Mouse (Mus musculus): ENCODE data around the gene Trex1. TPM values are rescaled to one million over a fixed set of nuclear protein-coding genes. Genes with fewer than 3 reads are reported as not detected.

Trex1 gene
- total RNA-seq, 2 experiments from 2014 or later: 9.7 to 10.5 TPM

DNA sequence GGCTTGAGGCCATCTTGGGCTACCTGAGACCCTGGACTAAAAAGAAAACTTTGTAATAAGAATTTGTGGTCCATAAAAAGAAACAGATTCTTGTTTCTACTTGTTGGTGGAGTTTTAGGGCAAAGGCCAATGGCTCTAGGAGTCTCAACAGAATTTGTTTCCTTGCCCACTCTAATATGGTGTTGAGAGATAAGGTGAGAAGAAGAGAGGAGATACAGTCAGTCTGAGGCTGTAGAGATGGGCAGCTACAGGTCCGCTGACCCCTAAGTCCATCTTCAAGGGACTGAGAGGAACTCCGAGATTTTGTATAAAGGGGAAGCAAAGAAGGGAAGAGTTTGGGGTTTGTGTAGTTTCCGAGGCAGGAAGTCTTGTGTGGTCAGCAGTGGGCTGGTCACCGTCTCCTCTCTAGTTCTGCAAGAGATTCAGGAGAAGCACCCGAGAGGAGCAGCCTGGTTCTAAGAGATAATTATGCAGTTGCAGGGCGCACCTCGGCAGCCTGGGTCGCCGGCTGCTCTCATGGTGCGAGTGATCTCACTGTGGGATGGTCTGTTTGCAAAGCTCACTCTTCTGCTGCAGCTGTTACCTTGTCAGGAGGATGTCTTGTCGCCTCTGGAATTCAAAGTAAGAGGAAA is 42.4 kb downstream of the Trex1 start:
- no peak for DNase-seq

DNA sequence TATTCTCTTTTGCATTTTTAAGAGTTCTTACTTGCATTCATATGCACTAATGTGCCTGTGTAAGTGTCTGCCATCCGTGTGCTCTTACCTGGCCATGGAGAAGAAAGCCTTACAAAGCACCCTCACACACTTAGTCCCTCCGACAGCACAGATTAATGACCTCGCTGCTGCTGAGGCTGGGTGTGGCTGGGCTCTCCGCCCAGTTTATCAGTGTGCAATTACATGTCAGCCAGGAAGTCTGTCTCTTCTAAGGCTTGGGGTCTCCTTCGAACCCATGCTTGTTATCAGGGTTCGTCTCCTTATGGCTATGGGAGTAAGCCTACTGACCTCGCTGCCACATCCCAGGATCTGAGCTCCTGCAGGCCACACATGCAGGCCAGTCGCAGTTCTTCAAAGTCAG is 44.1 kb downstream of the Trex1 start:
- no peak for DNase-seq

DNA sequence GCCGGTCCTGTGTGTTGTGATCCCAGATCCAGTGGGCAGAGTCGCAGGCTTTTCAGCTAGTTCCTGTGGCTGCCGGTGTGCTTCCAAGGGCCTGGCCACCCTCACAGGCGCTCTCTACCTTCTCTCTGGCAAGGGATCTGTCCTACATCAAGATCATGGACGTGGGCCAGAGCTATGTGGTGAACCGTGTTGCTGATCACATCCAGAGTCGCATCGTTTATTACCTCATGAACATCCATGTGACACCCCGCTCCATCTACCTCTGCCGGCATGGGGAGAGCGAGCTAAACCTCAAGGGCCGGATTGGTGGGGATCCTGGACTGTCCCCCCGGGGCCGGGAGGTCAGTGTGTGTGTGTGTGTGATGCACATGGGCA is 49.2 kb downstream of the Trex1 start:
- DNase-seq: peak; percentile 50

DNA sequence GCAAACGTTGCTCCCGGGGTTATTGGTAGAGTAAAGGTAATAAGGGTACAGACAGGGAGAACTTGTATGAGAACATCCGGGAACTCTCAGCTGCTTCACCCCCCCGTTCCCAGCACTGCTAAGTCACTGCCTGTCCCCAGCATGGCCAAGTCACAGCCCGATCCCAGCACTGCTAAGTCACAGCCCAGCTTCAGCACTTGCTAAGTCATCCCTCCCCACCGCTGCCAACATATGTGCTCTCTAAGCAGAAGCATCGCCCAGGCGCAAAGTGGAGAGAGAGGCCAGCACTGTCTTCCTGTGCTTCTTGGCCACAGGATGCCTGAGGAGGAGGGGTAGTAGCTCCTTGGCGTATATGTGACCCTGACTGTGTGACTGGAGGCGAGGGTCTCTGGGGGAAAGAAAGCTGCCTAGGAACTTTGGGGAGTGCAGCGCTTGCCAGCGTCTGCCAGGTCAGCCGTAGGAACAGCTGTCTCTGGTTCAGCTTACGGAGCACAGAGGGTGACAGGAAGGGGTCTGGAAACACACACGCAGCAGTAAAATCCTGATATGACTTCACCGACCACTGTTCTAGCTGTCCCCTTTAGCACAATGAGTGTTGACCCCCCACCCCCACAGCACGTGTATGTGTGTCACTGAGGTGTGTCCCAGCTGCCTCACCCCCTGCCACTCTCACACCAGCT is 49.8 kb downstream of the Trex1 start:
- peak; percentile 88 for DNase-seq

DNA sequence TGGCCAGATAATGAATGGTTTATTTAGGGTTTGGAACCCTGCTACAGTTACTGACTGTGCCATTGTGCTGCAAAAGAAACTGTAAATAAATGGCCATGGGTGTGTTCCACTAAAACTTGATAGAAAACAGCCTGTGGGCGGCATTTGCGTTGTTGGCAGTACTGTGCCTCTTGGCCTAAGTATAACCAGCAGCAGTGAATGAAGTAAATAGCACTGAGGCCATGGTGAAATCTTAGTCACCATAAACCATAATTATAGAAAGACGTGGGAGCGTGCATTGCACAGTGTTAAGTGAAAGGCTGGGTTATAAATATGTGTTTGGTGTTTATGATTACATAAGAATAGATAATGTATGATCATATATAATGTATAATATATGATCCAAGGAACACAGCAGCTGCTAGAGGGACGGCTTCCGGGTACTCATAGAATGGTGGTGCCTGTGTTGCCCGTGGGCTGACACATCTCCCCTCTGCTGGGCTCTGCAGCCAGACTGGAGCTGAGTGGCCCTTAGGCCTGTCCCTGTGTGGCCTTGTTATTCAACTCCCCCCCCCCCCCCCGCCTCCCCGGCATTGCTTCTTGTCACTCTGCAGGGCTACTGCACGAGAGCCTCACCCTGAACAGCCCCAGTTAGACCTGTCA is 50.4 kb downstream of the Trex1 start:
- no peak for DNase-seq

DNA sequence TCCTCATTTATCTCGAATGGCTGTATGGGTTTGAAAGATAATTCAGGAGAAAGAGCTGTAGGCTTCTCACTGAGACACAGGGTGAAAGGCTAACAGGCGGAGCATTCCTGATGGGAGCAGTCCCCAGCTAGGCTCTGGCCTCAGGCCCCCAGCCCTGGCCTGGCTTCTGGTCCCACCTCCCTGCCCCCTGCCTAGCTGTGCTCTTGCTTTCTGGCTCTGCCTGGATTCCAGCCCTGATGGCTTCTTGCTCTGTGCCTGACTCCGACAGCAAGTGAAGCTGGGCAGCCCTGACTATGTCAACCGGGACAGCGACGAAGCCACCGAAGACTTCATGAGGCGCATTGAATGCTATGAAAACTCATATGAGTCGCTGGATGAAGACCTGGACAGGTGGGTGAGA is 51.5 kb downstream of the Trex1 start:
- DNase-seq: no peak

Other genes starting within 250 kb of the Trex1 start
- gene Celsr3, start 233.4 kb downstream of the Trex1 start, total RNA-seq (2021): under 1 TPM in 1 of 2 experiments, not detected in 1; 0.03 TPM
- gene Slc26a6, start 206.5 kb downstream of the Trex1 start, total RNA-seq (2021): 10 to 100 TPM; 12.0 to 16.7 TPM
- gene Tmem89, start 145.1 kb downstream of the Trex1 start, total RNA-seq (2021): not detected
- gene Uqcrc1, start 123.1 kb downstream of the Trex1 start, total RNA-seq (2021): 1,000 to 10,000 TPM; 1,091 to 1,107 TPM
- gene Col7a1, start 106.1 kb downstream of the Trex1 start, total RNA-seq (2021): 1 to 10 TPM; 1.6 to 3.5 TPM
- under 1 TPM; 0.23 to 0.24 TPM for gene Ucn2, start 73.7 kb downstream of the Trex1 start, total RNA-seq (2021)
- gene Pfkfb4, start 68.0 kb downstream of the Trex1 start, total RNA-seq (2021): 10 to 100 TPM; 20.4 to 32.4 TPM
- 10 to 100 TPM; 12.9 to 21.6 TPM for gene Shisa5, start 21.2 kb downstream of the Trex1 start, total RNA-seq (2021)
- 1 to 10 TPM; 7.9 to 8.4 TPM for gene Atrip, start 14.4 kb upstream of the Trex1 start, total RNA-seq (2021)
- 1 to 10 TPM; 6.9 to 7.5 TPM for gene Ccdc51, start 22.8 kb upstream of the Trex1 start, total RNA-seq (2021)
- 100 to 1,000 TPM; 238 to 253 TPM for gene Tma7, start 22.9 kb upstream of the Trex1 start, total RNA-seq (2021)
- gene Plxnb1, start 35.7 kb upstream of the Trex1 start, total RNA-seq (2021): 1 to 10 TPM; 1.0 to 1.7 TPM
- not detected for gene Fbxw21, start 102.3 kb upstream of the Trex1 start, total RNA-seq (2021)
- gene Fbxw13, start 136.2 kb upstream of the Trex1 start, total RNA-seq (2021): not detected
- gene Fbxw20, start 175.0 kb upstream of the Trex1 start, total RNA-seq (2021): not detected
- gene Fbxw14, start 227.9 kb upstream of the Trex1 start, total RNA-seq (2021): not detected

Measured in gastrocnemius, postnatal 25 days (tissue).